Mouse (Mus musculus) heart, adult 2 months (tissue): ENCODE results near the gene Mob3b.

Source experiments
- CTCF ChIP-seq: fragments of 200-600 bp; IDR thresholded peaks from 2 replicates; pipeline ENCODE4 v1.8.1; 2022; ENCODE audit warnings: antibody characterized with exemption, mild to moderate bottlenecking, moderate library complexity
- EP300 ChIP-seq: fragments of 200-500 bp; IDR thresholded peaks from 2 replicates; pipeline ENCODE4 v1.6.1; 2011; ENCODE audit warnings: low read depth, low read length, control low read depth; ENCODE audit not compliant: insufficient read depth
- POLR2A ChIP-seq: fragments of 200-500 bp; IDR thresholded peaks from 2 replicates; pipeline ENCODE4 v1.6.1; 2011; ENCODE audit warnings: mild to moderate bottlenecking, low read depth, low read length, control low read depth; ENCODE audit not compliant: insufficient read depth

GRCm38 (mm10) chr4:35063146-35063719 is 94.1 kb downstream of the Mob3b start:
- TF ChIP-seq POLR2A (no peak), CTCF (no peak), EP300 (no peak)
